Mouse (Mus musculus) gastrocnemius, postnatal 10 days (tissue): Measurements from ENCODE around the gene Scfd2. TPM values are rescaled to one million over a fixed set of nuclear protein-coding genes. Genes with fewer than 3 reads are reported as not detected.

ENCODE experiments used
- DNase-seq: peaks from one replicate; pipeline ENCODE4 v3.0.0; 2021; ENCODE audit warnings: mixed read lengths
- total RNA-seq, 2 experiments: library from RNA; stranded (reverse); gene quantifications; 2 replicates each; pipeline ENCODE4 v1.2.3; 2021

Scfd2 gene
- total RNA-seq, 2 experiments from 2014 or later, result 10.2 to 12.8 TPM

GRCm38 (mm10) chr5:74240298-74240697, 291.3 kb downstream of the Scfd2 start:
- DNase-seq, result no peak

- DNase-seq, result no peak
Measured at GRCm38 (mm10) chr5:74239369-74239768, 292.2 kb downstream of the Scfd2 start.

DNA sequence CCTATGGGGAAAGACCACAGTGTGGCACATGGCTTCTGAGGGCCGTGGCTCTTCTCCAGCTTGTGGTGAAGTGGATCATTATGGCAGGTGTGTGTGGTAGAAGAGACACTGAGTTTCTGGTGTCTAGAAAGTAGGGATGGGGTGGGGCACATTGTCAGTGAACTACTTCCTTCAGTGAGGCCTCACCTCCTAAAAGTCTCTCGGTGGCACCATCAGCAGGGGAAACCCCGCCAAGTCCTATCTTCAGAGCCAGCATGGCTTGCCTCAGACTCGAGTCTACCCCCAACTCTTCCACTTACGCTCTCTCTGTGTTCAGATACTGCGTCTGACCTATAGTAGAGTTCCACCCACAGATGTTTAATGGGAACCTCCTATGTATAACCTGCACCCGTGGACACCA, 297.8 kb downstream of the Scfd2 start:
- DNase-seq, result no peak

GRCm38 (mm10) chr5:74230525-74230924, 301.0 kb downstream of the Scfd2 start:
- no peak for DNase-seq

GRCm38 (mm10) chr5:74229775-74230413, 301.7 kb downstream of the Scfd2 start:
- no peak for DNase-seq

GRCm38 (mm10) chr5:74228938-74229337, 302.6 kb downstream of the Scfd2 start:
- no peak for DNase-seq

GRCm38 (mm10) chr5:74227352-74227751, 304.2 kb downstream of the Scfd2 start:
- DNase-seq, result no peak

DNA sequence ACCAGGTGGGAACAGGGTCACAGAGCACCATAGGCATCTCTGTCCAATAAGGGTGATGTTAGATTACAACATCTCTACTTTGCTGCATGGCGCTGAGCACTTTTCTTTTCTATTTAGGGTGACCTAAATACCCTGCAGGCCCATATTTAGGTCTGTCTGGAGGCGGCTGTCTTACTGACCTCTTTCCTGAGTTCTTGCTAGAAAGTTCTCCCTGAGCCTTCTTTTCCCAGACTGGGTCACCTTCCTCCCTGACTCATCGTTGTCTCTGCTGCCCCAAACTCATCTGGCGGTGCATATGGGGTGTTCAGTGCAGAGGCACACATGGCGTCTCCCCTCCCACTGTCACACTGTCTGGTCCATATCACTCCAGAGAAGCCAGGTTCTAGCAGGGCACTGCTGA, 305.4 kb downstream of the Scfd2 start:
- no peak for DNase-seq

DNA sequence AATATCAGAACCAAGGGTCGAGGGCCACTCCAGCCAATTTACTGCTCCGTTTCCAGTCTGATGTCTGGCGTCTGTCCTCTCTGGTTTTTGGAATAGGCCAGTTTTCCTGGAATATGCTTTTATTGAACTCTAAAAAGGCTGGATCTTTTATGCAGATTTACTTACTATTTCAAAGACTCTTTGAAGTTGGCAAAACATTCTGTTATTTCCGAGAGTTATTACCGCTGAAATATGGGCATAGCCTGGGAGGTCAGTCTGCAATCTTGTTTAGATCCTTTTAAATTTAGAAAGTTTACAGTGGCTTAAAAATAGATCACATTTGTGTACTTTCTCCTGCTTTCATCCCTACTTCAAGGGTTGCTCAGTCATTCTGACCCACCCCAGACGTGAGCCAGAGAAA, 307.1 kb downstream of the Scfd2 start:
- no peak for DNase-seq

- no peak for DNase-seq
Measured at GRCm38 (mm10) chr5:74222626-74223025, 308.9 kb downstream of the Scfd2 start.

DNA sequence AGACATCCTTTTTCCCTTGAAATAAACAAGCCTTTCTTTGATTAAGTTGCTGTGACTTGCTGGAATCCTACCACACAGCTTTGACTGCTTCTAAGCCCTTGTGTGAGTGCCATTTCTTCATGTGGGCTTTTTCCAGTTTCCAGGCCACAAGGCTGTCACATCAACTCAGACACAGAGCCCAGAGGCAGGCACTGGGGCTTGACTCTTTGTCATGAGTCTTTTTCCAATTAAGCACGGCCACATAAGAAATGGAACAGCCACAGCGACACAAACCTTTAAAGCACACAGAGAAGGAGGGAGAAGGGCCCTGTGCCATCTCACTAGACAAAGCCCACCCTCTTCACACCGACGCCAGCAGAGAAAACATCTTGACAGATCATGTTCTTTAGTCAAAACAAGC, 313.0 kb downstream of the Scfd2 start:
- no peak for DNase-seq

DNA sequence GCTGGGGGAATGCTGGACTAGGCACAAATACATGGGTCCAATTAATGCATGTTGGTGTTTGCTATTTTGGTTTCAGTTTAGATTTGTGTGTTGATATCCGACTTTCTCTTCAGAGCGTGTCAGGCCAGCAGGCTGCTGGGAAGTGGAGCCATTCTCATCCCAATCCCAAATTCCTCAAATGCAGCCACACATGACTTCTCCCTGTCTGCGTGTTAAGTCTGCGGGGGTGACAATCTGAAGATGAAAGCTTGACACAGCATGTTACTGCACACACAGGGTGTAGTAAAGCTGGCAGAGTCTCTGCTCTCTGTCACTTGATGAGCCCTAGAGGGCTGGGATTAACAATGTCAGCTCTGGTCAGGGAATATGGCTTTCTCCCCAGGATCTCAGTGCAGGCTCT, 316.4 kb downstream of the Scfd2 start:
- DNase-seq, result no peak

DNA sequence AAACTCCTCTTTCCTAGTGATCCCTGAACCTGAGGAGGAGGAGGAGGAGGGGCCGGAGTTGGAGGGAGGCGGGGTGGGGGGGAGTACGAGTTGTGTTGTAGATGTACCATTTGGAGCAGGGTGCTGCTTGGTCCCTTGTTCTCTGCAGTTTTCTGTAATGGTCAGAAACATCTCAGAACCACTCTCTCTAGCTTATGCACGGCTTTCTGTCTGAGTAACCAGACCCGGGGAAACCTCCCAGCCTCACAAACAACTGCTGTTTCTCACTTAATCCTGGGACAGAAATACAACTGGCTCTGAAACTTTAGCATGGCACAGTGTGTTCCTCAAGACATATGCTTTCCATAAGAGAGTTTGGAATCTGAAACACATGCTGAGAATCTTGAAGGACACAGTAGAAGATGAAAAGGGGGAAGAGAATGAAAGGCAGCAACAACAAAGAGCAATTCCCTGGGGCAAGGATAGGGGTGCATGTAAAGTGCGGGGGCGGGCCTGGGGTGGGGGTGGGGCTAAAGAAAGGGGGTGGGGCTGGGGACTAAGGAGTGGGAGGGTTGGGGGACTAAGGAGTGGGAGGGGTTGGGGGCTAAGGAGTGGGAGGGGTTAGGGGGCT, 317.0 kb downstream of the Scfd2 start:
- DNase-seq, result no peak

GRCm38 (mm10) chr5:74211346-74211745, 320.2 kb downstream of the Scfd2 start:
- DNase-seq, result no peak

- DNase-seq, result no peak
Measured at GRCm38 (mm10) chr5:74209640-74210039, 321.9 kb downstream of the Scfd2 start.

DNA sequence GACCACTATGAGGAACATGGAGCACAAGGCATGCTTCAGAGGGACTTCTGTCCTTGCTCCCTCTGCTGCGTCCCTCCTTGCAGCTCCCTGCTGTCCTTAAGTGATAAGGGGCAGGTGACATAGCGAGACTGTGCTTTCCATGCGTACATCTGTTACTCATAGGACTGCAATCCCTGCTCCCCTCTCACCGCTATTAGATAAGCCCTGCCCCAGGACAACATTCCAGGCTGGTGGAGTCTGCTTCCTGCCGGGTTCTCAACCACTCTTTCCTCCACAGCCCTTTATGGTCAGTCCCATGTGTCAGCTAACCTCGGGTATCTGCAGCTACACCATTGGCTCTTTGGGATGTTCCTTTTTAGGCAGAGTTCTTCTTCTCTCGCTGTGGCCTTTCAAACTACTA, 323.1 kb downstream of the Scfd2 start:
- DNase-seq, result no peak

DNA sequence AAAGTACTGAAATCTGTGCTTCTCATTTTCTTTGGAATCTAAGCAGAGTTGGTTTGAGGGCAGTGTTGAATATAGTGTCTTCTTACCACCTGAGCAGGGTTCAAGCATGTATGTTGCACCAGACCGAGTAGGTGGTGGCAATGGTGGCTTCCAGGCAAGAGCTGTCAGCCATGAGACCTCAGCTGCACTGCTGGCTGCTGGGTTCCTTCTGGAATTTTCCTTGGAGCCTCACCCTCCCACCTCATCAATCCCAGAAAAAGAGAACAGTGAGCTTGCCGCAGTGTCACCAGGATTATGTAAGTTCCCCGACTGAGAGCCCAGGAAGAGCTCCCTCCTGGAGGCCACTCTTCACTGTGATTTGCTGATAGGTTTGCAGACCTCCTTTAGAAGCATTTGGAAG, 324.4 kb downstream of the Scfd2 start:
- no peak for DNase-seq

GRCm38 (mm10) chr5:74206649-74207048, 324.9 kb downstream of the Scfd2 start:
- DNase-seq, result no peak

- DNase-seq, result no peak
Measured at GRCm38 (mm10) chr5:74206038-74206437, 325.5 kb downstream of the Scfd2 start.

DNA sequence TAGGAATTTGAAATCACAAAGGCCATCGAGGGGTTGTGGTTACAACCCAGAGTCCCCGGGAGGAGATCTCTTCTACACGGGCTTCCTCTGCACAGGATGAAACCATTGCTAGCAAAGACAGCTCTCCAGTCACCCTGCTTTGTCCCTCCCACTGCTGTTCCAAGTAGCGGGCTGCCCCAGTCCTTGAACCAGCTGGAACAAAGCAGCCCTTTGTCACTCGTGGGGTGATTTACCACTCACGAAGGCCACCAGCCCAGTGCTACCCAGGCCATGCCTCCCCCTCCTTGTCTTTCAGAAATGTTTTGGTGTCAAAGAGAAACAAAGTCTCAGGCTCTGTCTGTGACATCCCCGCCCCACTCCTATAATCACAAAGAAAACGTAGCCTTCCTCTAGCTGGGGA, 326.1 kb downstream of the Scfd2 start:
- DNase-seq, result no peak

GRCm38 (mm10) chr5:74204465-74204864, 327.1 kb downstream of the Scfd2 start:
- DNase-seq, result no peak

DNA sequence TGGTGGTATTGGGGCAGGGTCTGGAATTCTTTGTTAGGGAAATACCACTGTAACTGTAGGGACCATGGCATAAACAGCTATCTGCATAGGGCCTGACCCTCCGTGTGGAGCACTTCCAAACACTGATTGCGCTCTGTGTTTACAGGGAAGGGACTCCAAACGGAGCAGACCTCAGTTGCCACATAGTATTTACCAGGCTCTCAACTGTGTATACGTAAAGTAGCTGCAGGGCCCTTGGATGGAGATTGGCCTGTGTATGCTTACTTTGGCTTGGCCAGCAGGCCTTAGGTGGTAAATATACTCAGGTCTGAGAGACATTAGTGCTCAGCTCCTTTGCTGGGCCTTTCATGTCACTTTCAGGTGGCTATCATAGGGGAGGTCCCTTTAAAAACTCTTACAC, 329.0 kb downstream of the Scfd2 start:
- no peak for DNase-seq

DNA sequence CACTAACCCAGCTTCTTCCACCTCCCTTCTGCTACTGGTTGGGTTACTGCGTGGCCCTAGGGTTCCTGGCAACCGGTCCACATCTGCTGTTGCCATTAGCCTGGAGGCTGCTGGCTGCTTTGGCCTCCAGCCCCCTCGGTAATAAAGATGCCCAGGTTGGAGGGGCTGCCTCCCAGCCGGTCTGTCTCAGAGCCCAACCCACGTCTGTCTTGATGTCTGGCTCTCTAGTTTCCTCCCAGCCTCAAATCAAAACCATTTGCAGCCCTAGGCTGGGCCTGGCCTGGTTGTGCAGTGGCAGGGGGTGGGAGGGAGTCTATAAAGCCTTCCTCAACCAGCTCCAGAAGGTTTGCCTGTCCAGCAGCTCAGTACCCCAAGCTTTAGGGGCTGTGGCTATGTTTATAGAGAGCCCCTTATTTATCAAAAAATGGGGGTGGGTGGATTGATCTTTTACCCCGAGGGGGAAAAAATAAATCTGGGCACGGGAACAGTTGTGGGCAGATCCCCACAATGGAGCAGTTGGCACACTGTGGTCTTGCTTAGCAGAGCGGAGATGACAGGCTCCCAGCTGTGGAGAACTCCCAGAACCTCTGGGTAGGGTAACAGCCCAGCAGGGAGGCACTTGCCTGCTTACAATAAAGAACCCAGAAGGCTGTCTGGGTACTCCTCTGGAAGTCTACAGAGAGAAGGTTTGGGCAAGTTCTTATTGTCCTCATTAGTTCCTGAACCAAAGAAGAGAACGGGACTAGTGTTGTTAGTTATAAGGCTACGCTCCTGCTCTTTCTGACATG, 329.8 kb downstream of the Scfd2 start:
- no peak for DNase-seq

GRCm38 (mm10) chr5:74200481-74200880, 331.1 kb downstream of the Scfd2 start:
- DNase-seq, result no peak
